Mouse (Mus musculus): ENCODE data around the gene Prtn3. TPM values are rescaled to one million over a fixed set of nuclear protein-coding genes. Genes with fewer than 3 reads are reported as not detected.

Gene Prtn3
- polyA plus RNA-seq, 1 experiment from 2014 or later, result 5.6 TPM

- Histone ChIP-seq H3K4me2 (replicated peaks; ENCODE audit: low read depth, low read length) (peak overlapping the region; percentile 84), H3K9ac (replicated peaks; ENCODE audit: low read depth, low read length) (no peak overlapping the region), H3K9me3 (ENCODE audit: control insufficient read depth, low read depth, low read length) (no peaks in the 10 kb centered on the region), H3K4me3 (ENCODE audit: low read depth, low read length) (peak overlapping the region; percentile 99), H3K27me3 (ENCODE audit: control insufficient read depth, insufficient read depth, low read length) (no peaks in the 10 kb centered on the region), H3K36me3 (ENCODE audit: control insufficient read depth, insufficient read depth, low read length) (peaks cover 64% of the 10 kb centered on the region), H3K27ac (ENCODE audit: low read length) (peak overlapping the region; percentile 81; the same call in 1 of the 2 replicates), H3K4me1 (ENCODE audit: control insufficient read depth, insufficient read depth, low read length) (peaks cover 32% of the 10 kb centered on the region)
- no peak for ATAC-seq (ENCODE audit: insufficient number of reproducible peaks, insufficient read depth, low FRiP score, low read depth)
- 57% methylated on average over 2 of the region's 2 CpGs for WGBS
Measured at GRCm38 (mm10) chr10:79857894-79858293, 16.4 kb upstream of the Prtn3 start.

DNA sequence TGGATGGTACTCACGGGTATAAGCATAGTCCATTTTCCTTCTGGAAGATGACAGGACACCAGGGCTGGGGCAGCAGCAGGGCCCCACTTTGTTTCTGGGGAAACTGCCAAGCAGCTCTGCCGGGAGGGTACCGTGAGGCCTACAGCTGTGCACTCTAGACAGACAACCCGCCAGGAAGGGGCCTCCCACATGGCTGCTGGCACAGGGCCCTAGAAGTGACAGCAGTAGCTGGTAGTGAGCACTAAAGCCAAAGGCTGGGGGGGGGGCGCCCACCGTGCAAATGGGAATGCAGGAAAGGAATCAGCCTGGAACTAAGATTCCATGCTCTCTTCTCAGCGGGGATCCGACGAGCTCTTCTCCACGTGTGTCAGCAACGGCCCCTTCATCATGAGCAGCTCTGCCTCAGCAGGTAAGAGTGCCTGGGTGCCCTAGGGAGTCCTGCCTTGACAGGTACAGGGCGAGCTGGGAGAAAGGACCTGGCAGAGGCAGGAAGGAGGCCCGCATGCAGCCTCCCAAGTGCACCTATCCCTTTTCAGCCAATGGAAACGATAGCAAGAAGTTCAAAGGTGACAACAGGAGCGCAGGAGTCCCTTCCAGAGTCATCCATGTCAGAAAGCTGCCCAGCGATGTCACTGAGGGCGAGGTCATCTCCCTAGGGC lies 15.7 kb upstream of the Prtn3 start:
- Histone ChIP-seq H3K27ac (ENCODE audit: low read length) (peak overlapping the region; percentile 81; the same call in 1 of the 2 replicates), H3K4me1 (ENCODE audit: control insufficient read depth, insufficient read depth, low read length) (peaks cover 30% of the 10 kb centered on the region), H3K4me2 (replicated peaks; ENCODE audit: low read depth, low read length) (peak overlapping the region; percentile 84), H3K27me3 (ENCODE audit: control insufficient read depth, insufficient read depth, low read length) (no peaks in the 10 kb centered on the region), H3K36me3 (ENCODE audit: control insufficient read depth, insufficient read depth, low read length) (peaks cover 70% of the 10 kb centered on the region), H3K4me3 (ENCODE audit: low read depth, low read length) (peak overlapping the region; percentile 99), H3K9me3 (ENCODE audit: control insufficient read depth, low read depth, low read length) (no peaks in the 10 kb centered on the region), H3K9ac (replicated peaks; ENCODE audit: low read depth, low read length) (0 out of 2 replicates have a peak overlapping the region, but pooled peaks have one; percentile 6)
- 44% methylated on average over 17 of the region's 17 CpGs for WGBS
- no peak for ATAC-seq (ENCODE audit: insufficient number of reproducible peaks, insufficient read depth, low FRiP score, low read depth)

- Histone ChIP-seq H3K4me1 (ENCODE audit: control insufficient read depth, insufficient read depth, low read length) (peaks cover 30% of the 10 kb centered on the region), H3K9ac (replicated peaks; ENCODE audit: low read depth, low read length) (no peak overlapping the region), H3K9me3 (ENCODE audit: control insufficient read depth, low read depth, low read length) (no peaks in the 10 kb centered on the region), H3K27me3 (ENCODE audit: control insufficient read depth, insufficient read depth, low read length) (no peaks in the 10 kb centered on the region), H3K4me3 (ENCODE audit: low read depth, low read length) (no peak overlapping the region), H3K36me3 (ENCODE audit: control insufficient read depth, insufficient read depth, low read length) (peaks cover 73% of the 10 kb centered on the region), H3K4me2 (replicated peaks; ENCODE audit: low read depth, low read length) (no peak overlapping the region), H3K27ac (ENCODE audit: low read length) (no peak overlapping the region)
- 78% methylated on average over 11 of the region's 11 CpGs for WGBS
- no peak for ATAC-seq (ENCODE audit: insufficient number of reproducible peaks, insufficient read depth, low FRiP score, low read depth)
Measured at GRCm38 (mm10) chr10:79859116-79859515, 15.2 kb upstream of the Prtn3 start.

DNA sequence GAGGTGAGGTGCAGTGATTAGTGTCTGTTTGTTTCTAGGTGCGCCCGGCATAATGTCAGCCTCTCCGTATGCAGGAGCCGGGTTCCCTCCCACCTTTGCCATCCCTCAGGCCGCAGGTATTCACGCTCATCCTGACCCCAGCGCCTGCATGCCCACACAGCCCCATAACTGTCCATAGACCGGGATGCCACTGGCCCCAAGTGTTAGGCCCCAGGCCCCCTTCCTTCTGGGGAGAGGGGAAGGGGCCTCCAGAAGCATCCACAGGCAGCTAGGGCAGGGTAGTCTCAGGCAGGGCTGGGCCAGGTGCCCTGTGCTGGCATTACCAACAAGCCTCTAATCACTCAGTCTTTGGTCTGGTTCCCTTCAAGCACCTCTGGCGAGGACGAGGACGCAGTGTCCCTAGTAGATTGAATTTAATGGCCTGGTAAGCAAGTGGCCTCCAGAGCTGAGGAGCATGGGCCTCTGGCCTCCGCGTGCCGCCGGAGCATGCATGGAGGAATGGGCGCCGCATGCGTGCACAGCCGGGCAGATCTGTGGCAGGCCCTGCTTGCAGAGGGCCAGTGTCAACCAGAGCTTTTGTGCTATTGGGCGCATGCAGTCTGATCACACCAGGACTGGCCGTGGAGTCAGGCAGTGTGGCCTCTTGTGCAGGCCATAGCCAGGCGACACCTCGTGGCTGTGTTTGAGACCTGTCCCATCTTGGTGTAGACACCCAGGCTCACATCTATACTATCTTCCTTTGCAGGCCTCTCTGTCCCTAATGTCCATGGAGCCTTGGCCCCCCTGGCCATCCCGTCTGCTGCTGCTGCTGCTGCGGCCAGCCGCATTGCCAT lies 14.0 kb upstream of the Prtn3 start:
- H3K9me3 ChIP-seq (ENCODE audit: control insufficient read depth, low read depth, low read length), result no peaks in the 10 kb centered on the region
- no peaks in the 10 kb centered on the region for H3K27me3 ChIP-seq (ENCODE audit: control insufficient read depth, insufficient read depth, low read length)
- H3K9ac ChIP-seq (replicated peaks; ENCODE audit: low read depth, low read length), result no peak overlapping the region; the same call in 1 of the 2 replicates
- ATAC-seq (ENCODE audit: insufficient number of reproducible peaks, insufficient read depth, low FRiP score, low read depth), result no peak
- H3K4me1 ChIP-seq (ENCODE audit: control insufficient read depth, insufficient read depth, low read length), result peaks cover 30% of the 10 kb centered on the region
- H3K27ac ChIP-seq (ENCODE audit: low read length), result no peak overlapping the region
- no peak overlapping the region for H3K4me2 ChIP-seq (replicated peaks; ENCODE audit: low read depth, low read length)
- 0 out of 2 replicates have a peak overlapping the region, but pooled peaks have one; percentile 1 for H3K4me3 ChIP-seq (ENCODE audit: low read depth, low read length)
- WGBS, result 90% methylated on average over 26 of the region's 26 CpGs
- H3K36me3 ChIP-seq (ENCODE audit: control insufficient read depth, insufficient read depth, low read length), result peaks cover 84% of the 10 kb centered on the region

DNA sequence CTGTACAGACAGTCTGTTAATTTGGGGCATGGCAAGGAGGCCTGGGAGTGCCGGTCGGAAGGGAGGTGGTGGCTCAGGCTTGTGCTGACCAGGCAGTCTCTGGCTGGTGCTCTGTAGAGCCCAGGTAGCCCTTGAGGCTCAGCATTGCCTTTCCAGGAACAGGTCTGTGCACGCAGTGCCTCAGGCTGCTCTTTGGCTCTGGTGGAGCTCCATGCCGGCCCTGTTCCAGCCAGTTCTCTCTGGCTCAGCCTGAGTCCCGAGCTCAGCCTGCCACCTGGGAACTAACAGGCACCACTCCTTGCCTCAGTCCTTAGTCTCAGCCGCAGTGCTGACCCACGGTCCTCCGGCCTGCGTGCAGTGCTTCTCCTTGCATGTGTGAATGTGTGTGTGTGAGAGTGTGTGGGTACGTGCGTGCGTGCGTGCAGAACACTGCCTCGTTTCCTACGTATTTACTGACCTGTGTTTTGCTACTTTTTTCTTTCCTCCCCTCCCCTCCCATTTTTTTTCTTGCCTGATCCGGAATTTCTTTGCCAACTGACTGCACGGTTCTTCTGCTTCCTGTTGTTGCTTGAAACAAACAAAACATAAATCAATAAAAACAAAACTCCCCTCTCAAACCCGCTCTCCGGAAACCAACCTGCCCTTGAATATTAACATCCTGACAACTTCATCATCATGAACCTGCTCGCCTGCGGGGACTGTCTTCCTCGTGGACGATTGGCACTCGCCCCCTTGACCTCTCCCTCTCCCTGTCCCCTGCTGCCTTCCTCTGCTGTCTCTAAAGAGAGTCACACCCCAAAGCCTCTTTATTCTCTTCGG lies 12.8 kb upstream of the Prtn3 start:
- H3K9me3 ChIP-seq (ENCODE audit: control insufficient read depth, low read depth, low read length), result no peaks in the 10 kb centered on the region
- no peaks in the 10 kb centered on the region for H3K27me3 ChIP-seq (ENCODE audit: control insufficient read depth, insufficient read depth, low read length)
- no peak for ATAC-seq (ENCODE audit: insufficient number of reproducible peaks, insufficient read depth, low FRiP score, low read depth)
- H3K4me1 ChIP-seq (ENCODE audit: control insufficient read depth, insufficient read depth, low read length), result peaks cover 26% of the 10 kb centered on the region
- no peak overlapping the region for H3K27ac ChIP-seq (ENCODE audit: low read length)
- no peak overlapping the region for H3K4me2 ChIP-seq (replicated peaks; ENCODE audit: low read depth, low read length)
- WGBS, result 71% methylated on average over 25 of the region's 25 CpGs
- no peak overlapping the region for H3K4me3 ChIP-seq (ENCODE audit: low read depth, low read length)
- H3K9ac ChIP-seq (replicated peaks; ENCODE audit: low read depth, low read length), result no peak overlapping the region
- peaks cover 87% of the 10 kb centered on the region for H3K36me3 ChIP-seq (ENCODE audit: control insufficient read depth, insufficient read depth, low read length)

GRCm38 (mm10) chr10:79862049-79862788 lies 12.1 kb upstream of the Prtn3 start:
- H3K4me2 ChIP-seq (replicated peaks; ENCODE audit: low read depth, low read length), result no peak overlapping the region
- no peaks in the 10 kb centered on the region for H3K27me3 ChIP-seq (ENCODE audit: control insufficient read depth, insufficient read depth, low read length)
- ATAC-seq (ENCODE audit: insufficient number of reproducible peaks, insufficient read depth, low FRiP score, low read depth), result no peak
- no peak overlapping the region for H3K27ac ChIP-seq (ENCODE audit: low read length)
- no peak overlapping the region for H3K9ac ChIP-seq (replicated peaks; ENCODE audit: low read depth, low read length)
- 88% methylated on average over 23 of the region's 23 CpGs for WGBS
- H3K4me1 ChIP-seq (ENCODE audit: control insufficient read depth, insufficient read depth, low read length), result peaks cover 18% of the 10 kb centered on the region
- no peak overlapping the region for H3K4me3 ChIP-seq (ENCODE audit: low read depth, low read length)
- H3K9me3 ChIP-seq (ENCODE audit: control insufficient read depth, low read depth, low read length), result no peaks in the 10 kb centered on the region
- H3K36me3 ChIP-seq (ENCODE audit: control insufficient read depth, insufficient read depth, low read length), result peaks cover 82% of the 10 kb centered on the region

- Histone ChIP-seq H3K27me3 (ENCODE audit: control insufficient read depth, insufficient read depth, low read length) (no peaks in the 10 kb centered on the region), H3K4me1 (ENCODE audit: control insufficient read depth, insufficient read depth, low read length) (peaks cover 11% of the 10 kb centered on the region), H3K27ac (ENCODE audit: low read length) (no peak overlapping the region), H3K4me2 (replicated peaks; ENCODE audit: low read depth, low read length) (no peak overlapping the region), H3K9ac (replicated peaks; ENCODE audit: low read depth, low read length) (no peak overlapping the region), H3K36me3 (ENCODE audit: control insufficient read depth, insufficient read depth, low read length) (peaks cover 80% of the 10 kb centered on the region), H3K4me3 (ENCODE audit: low read depth, low read length) (no peak overlapping the region), H3K9me3 (ENCODE audit: control insufficient read depth, low read depth, low read length) (no peaks in the 10 kb centered on the region)
- ATAC-seq (ENCODE audit: insufficient number of reproducible peaks, insufficient read depth, low FRiP score, low read depth), result no peak
- WGBS, result 65% methylated on average over 10 of the region's 10 CpGs
Measured at GRCm38 (mm10) chr10:79862925-79863324, 11.4 kb upstream of the Prtn3 start.

All from stomach, embryonic 14.5 days (tissue).